Mouse (Mus musculus): ENCODE measurements around the gene Gpatch2. TPM values are rescaled to one million over a fixed set of nuclear protein-coding genes. Genes with fewer than 3 reads are reported as not detected.

Gpatch2 gene
- polyA plus RNA-seq, 1 experiment from 2014 or later: 18.3 TPM

DNA sequence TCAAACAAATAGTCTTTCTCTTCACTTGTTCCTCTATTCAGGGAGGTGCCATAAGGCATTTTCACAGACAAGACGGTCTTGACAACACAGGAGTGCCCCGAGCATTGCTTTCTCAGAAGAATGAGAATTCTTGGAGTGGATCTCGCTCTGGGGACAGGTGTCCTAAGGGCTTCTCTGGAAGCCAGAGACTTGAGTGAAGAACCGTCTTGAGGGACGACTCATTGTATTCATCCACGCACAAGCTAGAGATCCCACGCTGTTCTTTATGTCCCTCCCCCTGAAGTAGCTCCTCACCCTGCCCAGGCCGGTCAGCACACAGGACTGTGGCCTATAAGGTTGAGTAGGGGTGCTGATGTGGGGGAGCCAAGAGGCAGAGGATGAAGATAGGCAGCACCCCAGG lies 141.6 kb downstream of the Gpatch2 start:
- no peak for ATAC-seq (ENCODE audit: low read depth)

DNA sequence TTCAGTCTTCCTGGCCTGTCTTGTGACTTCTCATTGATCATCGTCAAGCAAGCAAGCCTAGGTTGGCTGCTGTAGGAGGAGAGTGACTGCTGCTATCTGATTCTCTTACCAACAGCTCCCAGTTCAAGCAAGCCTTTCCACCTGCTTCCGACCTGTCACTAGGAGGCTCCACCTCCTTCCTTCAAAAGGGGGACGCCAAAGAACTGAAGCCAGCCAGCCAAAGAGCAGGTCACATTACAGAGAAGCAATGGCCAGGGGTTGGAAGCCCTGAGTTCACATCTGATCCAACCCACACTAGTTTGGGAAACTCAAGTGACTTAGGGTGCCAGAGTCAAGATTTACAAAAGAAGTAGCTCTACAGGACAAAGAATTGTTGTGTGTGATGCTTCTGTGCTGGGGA lies 144.9 kb downstream of the Gpatch2 start:
- H3K9ac ChIP-seq (replicated peaks; ENCODE audit: low read depth, low read length): no peak overlapping the region
- no peak overlapping the region for H3K4me2 ChIP-seq (ENCODE audit: low read depth, low read length)
- 37% methylated on average over 3 of the region's 3 CpGs for WGBS
- no peaks in the 10 kb centered on the region for H3K36me3 ChIP-seq (ENCODE audit: control insufficient read depth, insufficient read depth, low read length)
- 0 out of 2 replicates have a peak, but pooled peaks cover 5% of the 10 kb centered on the region for H3K4me1 ChIP-seq (ENCODE audit: control insufficient read depth, insufficient read depth, low read length)
- no peak for ATAC-seq (ENCODE audit: low read depth)
- H3K27ac ChIP-seq (ENCODE audit: low read depth, low read length): no peak overlapping the region
- no peak overlapping the region for H3K4me3 ChIP-seq (ENCODE audit: low read depth, low read length)
- no peaks in the 10 kb centered on the region for H3K9me3 ChIP-seq (ENCODE audit: control insufficient read depth, low read length)
- no peaks in the 10 kb centered on the region for H3K27me3 ChIP-seq (ENCODE audit: control insufficient read depth, insufficient read depth, low read length)

More for the DNA sequence above, 141.6 kb downstream of the Gpatch2 start:
- Histone ChIP-seq H3K9me3 (ENCODE audit: control insufficient read depth, low read length) (no peaks in the 10 kb centered on the region), H3K4me1 (ENCODE audit: control insufficient read depth, insufficient read depth, low read length) (0 out of 2 replicates have a peak, but pooled peaks cover 5% of the 10 kb centered on the region), H3K4me2 (ENCODE audit: low read depth, low read length) (no peak overlapping the region), H3K36me3 (ENCODE audit: control insufficient read depth, insufficient read depth, low read length) (no peaks in the 10 kb centered on the region), H3K27ac (ENCODE audit: low read depth, low read length) (no peak overlapping the region), H3K27me3 (ENCODE audit: control insufficient read depth, insufficient read depth, low read length) (no peaks in the 10 kb centered on the region), H3K9ac (replicated peaks; ENCODE audit: low read depth, low read length) (no peak overlapping the region), H3K4me3 (ENCODE audit: low read depth, low read length) (no peak overlapping the region)
- 88% methylated on average over 8 of the region's 8 CpGs for WGBS

DNA sequence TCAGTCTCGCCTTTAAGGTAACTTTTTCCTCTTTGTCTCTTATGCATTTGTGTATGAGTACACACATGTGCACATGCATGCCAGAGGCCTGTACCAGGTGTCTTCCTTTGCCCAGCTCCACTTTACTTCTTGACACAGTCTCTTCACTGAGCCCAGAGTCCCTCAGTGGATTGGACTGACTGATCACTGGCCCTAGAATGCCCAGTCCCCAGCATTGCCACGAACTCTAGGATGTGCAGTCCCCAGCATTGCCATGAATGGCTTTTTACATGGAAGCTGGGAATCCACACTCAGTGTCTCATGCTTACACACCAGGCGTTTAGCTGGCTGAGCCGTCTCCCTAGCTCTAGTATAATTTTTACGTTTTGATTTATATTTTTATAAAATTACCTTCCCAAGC lies 147.2 kb downstream of the Gpatch2 start:
- no peaks in the 10 kb centered on the region for H3K4me1 ChIP-seq (ENCODE audit: control insufficient read depth, insufficient read depth, low read length)
- no peak overlapping the region for H3K4me3 ChIP-seq (ENCODE audit: low read depth, low read length)
- no peak for ATAC-seq (ENCODE audit: low read depth)
- H3K4me2 ChIP-seq (ENCODE audit: low read depth, low read length): no peak overlapping the region
- 85% methylated on average over 5 of the region's 5 CpGs for WGBS
- H3K36me3 ChIP-seq (ENCODE audit: control insufficient read depth, insufficient read depth, low read length): no peaks in the 10 kb centered on the region
- no peak overlapping the region for H3K27ac ChIP-seq (ENCODE audit: low read depth, low read length)
- no peak overlapping the region for H3K9ac ChIP-seq (replicated peaks; ENCODE audit: low read depth, low read length)
- H3K27me3 ChIP-seq (ENCODE audit: control insufficient read depth, insufficient read depth, low read length): no peaks in the 10 kb centered on the region
- H3K9me3 ChIP-seq (ENCODE audit: control insufficient read depth, low read length): no peaks in the 10 kb centered on the region

DNA sequence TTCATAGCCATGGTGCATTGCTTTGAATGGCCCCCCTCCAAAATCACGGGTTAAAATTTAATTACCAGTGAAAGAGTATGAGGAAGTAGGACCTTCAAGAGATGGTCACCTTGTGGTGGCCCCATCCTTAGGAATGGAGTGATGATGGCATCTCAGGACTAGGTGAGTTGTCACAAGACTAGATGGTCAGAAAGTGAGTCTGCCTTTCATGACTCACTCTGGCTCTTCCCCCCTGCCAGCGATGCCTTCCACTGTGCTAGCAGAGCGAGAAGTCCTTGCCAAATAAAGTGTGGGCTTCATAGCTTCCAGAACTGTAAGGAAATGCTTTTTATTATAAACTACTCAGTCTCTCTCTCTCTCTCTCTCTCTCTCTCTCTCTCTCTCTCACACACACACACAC lies 150.1 kb downstream of the Gpatch2 start:
- Histone ChIP-seq H3K9me3 (ENCODE audit: control insufficient read depth, low read length) (no peaks in the 10 kb centered on the region), H3K27me3 (ENCODE audit: control insufficient read depth, insufficient read depth, low read length) (no peaks in the 10 kb centered on the region), H3K4me1 (ENCODE audit: control insufficient read depth, insufficient read depth, low read length) (no peaks in the 10 kb centered on the region), H3K4me3 (ENCODE audit: low read depth, low read length) (no peak overlapping the region), H3K27ac (ENCODE audit: low read depth, low read length) (no peak overlapping the region), H3K4me2 (ENCODE audit: low read depth, low read length) (no peak overlapping the region), H3K36me3 (ENCODE audit: control insufficient read depth, insufficient read depth, low read length) (no peaks in the 10 kb centered on the region), H3K9ac (replicated peaks; ENCODE audit: low read depth, low read length) (no peak overlapping the region)
- WGBS: 88% methylated on average over 3 of the region's 3 CpGs
- no peak for ATAC-seq (ENCODE audit: low read depth)

DNA sequence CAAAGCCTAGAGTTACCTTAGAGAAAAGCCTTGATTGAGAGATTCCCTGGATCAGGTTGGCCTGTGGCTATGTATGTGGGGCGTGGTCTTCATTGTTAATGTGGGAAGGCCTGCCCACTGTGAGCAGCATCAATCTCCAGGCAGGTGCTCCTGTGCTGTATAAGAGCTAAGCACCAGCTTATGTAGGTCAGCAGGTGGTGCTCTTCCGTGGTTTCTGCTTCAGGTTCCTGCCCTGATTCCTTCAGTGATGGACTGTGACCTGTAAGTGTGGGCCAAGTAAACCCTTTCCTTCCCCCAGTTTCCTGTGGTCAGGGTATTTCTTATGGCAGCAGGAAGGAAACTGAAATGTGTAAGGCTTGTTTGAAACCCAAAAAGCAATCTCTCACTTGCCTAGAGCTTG lies 151.5 kb downstream of the Gpatch2 start:
- Histone ChIP-seq H3K4me1 (ENCODE audit: control insufficient read depth, insufficient read depth, low read length) (no peaks in the 10 kb centered on the region), H3K9ac (replicated peaks; ENCODE audit: low read depth, low read length) (no peak overlapping the region), H3K27ac (ENCODE audit: low read depth, low read length) (no peak overlapping the region), H3K4me2 (ENCODE audit: low read depth, low read length) (no peak overlapping the region), H3K27me3 (ENCODE audit: control insufficient read depth, insufficient read depth, low read length) (no peaks in the 10 kb centered on the region), H3K9me3 (ENCODE audit: control insufficient read depth, low read length) (no peaks in the 10 kb centered on the region), H3K4me3 (ENCODE audit: low read depth, low read length) (no peak overlapping the region), H3K36me3 (ENCODE audit: control insufficient read depth, insufficient read depth, low read length) (no peaks in the 10 kb centered on the region)
- no peak for ATAC-seq (ENCODE audit: low read depth)
- 60% methylated on average over 2 of the region's 2 CpGs for WGBS

GRCm38 (mm10) chr1:187369049-187369448 lies 153.7 kb downstream of the Gpatch2 start:
- Histone ChIP-seq H3K4me2 (ENCODE audit: low read depth, low read length) (no peak overlapping the region), H3K4me3 (ENCODE audit: low read depth, low read length) (no peak overlapping the region), H3K27ac (ENCODE audit: low read depth, low read length) (no peak overlapping the region), H3K4me1 (ENCODE audit: control insufficient read depth, insufficient read depth, low read length) (no peaks in the 10 kb centered on the region), H3K9me3 (ENCODE audit: control insufficient read depth, low read length) (no peaks in the 10 kb centered on the region), H3K27me3 (ENCODE audit: control insufficient read depth, insufficient read depth, low read length) (no peaks in the 10 kb centered on the region), H3K9ac (replicated peaks; ENCODE audit: low read depth, low read length) (no peak overlapping the region), H3K36me3 (ENCODE audit: control insufficient read depth, insufficient read depth, low read length) (no peaks in the 10 kb centered on the region)
- no peak for ATAC-seq (ENCODE audit: low read depth)
- 84% methylated on average over 2 of the region's 2 CpGs for WGBS

- Histone ChIP-seq H3K9me3 (ENCODE audit: control insufficient read depth, low read length) (no peaks in the 10 kb centered on the region), H3K4me2 (ENCODE audit: low read depth, low read length) (no peak overlapping the region), H3K4me3 (ENCODE audit: low read depth, low read length) (no peak overlapping the region), H3K36me3 (ENCODE audit: control insufficient read depth, insufficient read depth, low read length) (no peaks in the 10 kb centered on the region), H3K27me3 (ENCODE audit: control insufficient read depth, insufficient read depth, low read length) (no peaks in the 10 kb centered on the region), H3K27ac (ENCODE audit: low read depth, low read length) (no peak overlapping the region), H3K9ac (replicated peaks; ENCODE audit: low read depth, low read length) (no peak overlapping the region), H3K4me1 (ENCODE audit: control insufficient read depth, insufficient read depth, low read length) (peaks cover 3% of the 10 kb centered on the region; the same call in 1 of the 2 replicates)
- no peak for ATAC-seq (ENCODE audit: low read depth)
- 54% methylated on average over 6 of the region's 6 CpGs for WGBS
These were observed 158.2 kb downstream of the Gpatch2 start for GRCm38 (mm10) chr1:187373506-187373905.

DNA sequence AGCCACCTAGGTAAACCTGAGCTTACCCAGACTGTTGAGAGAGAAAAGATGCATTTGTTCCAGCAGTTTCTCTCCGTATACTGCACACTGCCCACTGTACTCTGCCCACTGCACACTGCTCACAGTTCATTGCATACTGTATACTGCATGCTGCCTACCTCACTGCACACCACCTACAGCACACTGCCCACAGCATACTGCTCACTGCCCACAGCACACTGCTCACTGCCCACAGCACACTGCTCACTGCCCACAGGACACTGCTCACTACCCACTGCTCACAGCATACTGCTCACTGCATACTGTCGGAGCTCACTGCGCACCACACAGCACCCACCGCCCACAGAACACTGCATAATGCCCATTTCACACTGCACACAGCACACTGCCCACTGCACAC lies 159.1 kb downstream of the Gpatch2 start:
- H3K4me3 ChIP-seq (ENCODE audit: low read depth, low read length): no peak overlapping the region
- H3K4me1 ChIP-seq (ENCODE audit: control insufficient read depth, insufficient read depth, low read length): peaks cover 5% of the 10 kb centered on the region; the same call in 1 of the 2 replicates
- no peak overlapping the region for H3K9ac ChIP-seq (replicated peaks; ENCODE audit: low read depth, low read length)
- no peak overlapping the region for H3K27ac ChIP-seq (ENCODE audit: low read depth, low read length)
- H3K9me3 ChIP-seq (ENCODE audit: control insufficient read depth, low read length): no peaks in the 10 kb centered on the region
- WGBS: 97% methylated on average over 4 of the region's 4 CpGs
- no peak overlapping the region for H3K4me2 ChIP-seq (ENCODE audit: low read depth, low read length)
- H3K27me3 ChIP-seq (ENCODE audit: control insufficient read depth, insufficient read depth, low read length): no peaks in the 10 kb centered on the region
- no peaks in the 10 kb centered on the region for H3K36me3 ChIP-seq (ENCODE audit: control insufficient read depth, insufficient read depth, low read length)
- ATAC-seq (ENCODE audit: low read depth): no peak

GRCm38 (mm10) chr1:187376946-187377671 lies 161.8 kb downstream of the Gpatch2 start:
- 70% methylated on average over 11 of the region's 11 CpGs for WGBS
- Histone ChIP-seq H3K27ac (ENCODE audit: low read depth, low read length) (no peak overlapping the region), H3K36me3 (ENCODE audit: control insufficient read depth, insufficient read depth, low read length) (no peaks in the 10 kb centered on the region), H3K9me3 (ENCODE audit: control insufficient read depth, low read length) (no peaks in the 10 kb centered on the region), H3K9ac (replicated peaks; ENCODE audit: low read depth, low read length) (no peak overlapping the region), H3K27me3 (ENCODE audit: control insufficient read depth, insufficient read depth, low read length) (no peaks in the 10 kb centered on the region), H3K4me2 (ENCODE audit: low read depth, low read length) (no peak overlapping the region), H3K4me1 (ENCODE audit: control insufficient read depth, insufficient read depth, low read length) (peaks cover 5% of the 10 kb centered on the region; the same call in 1 of the 2 replicates), H3K4me3 (ENCODE audit: low read depth, low read length) (no peak overlapping the region)
- no peak for ATAC-seq (ENCODE audit: low read depth)
